In the genomic region with DNA sequence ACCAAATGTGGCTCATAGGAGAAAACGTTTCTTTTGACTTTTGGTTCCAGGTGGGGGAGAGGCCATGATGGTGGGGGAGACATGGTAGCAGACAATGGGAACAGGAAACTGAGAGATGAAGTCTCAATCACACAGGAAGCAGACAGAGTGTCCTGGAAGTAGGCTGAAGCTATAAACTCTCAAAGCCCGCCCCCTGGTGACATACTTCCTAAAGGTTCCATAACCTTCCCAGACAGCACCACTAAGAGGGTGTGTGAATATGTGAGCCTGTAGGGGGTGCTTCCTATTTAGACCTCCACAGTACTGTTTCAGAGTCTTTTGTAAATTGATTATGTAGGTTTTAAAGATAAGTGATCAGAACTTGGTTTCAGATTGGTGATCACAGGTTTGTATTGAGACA, we compare ENCODE assay signal across 27 mouse cellular contexts.
A peak's percentile ranks its signal among the peaks of the same experiment; 100 is the strongest.
DNase-seq lines count a peak whose midpoint lies in the region; TF ChIP-seq lines count a peak whose summit lies in the region.
"Had no signal": no experiment of that assay in that cellular context is flagged by ENCODE, and none has a peak within 500 bp of the region (broad histone marks: within the 10 kb centered on the region; RNA-seq: fewer than 3 reads in every experiment).

No protein-coding gene starts in this region.

- 86% methylated on average over 2 of the region's 2 CpGs for WGBS in thymus, adult 2 months

- peak; percentile 14 for DNase-seq in adrenal gland, postnatal 14 days
- DNase-seq in adrenal gland, adult 2 months = no peak
- DNase-seq in thymus, postnatal 0 days (ENCODE audit: low spot score) = peak; percentile 7
- no peak for DNase-seq in thymus, adult 2 months
- DNase-seq in ES-CJ7 (ENCODE audit: low read depth, low spot score) = peak; percentile 40
- peak; percentile 40 for DNase-seq in R1 (ENCODE audit: low read depth, low spot score)
- DNase-seq in cerebellum, adult 9-10 months = no peak
- no peak for DNase-seq in spleen, postnatal 10 days (ENCODE audit: low spot score in 2 of 2)
- DNase-seq: adrenal gland, postnatal 10 days; cerebellum, adult 11 months; cerebellum, postnatal 36 days; embryo, embryonic 11 days; gastrocnemius, adult 2 months; kidney, adult 11 months; layer of hippocampus, adult 9-11 months; left cerebral cortex, postnatal 4 days had no signal

- H3K27me3 ChIP-seq in thymus, adult 2 months (ENCODE audit: control insufficient read depth, insufficient read depth, low read length) = no peaks in the 10 kb centered on the region
- H3K27me3 ChIP-seq: embryonic facial prominence, embryonic 13.5 days; forebrain, embryonic 13.5 days; hindbrain, embryonic 13.5 days; kidney, embryonic 15.5 days; limb, embryonic 15.5 days; liver, embryonic 15.5 days; midbrain, embryonic 15.5 days; neural tube, embryonic 12.5 days had no signal

- H3K27ac ChIP-seq in thymus, adult 2 months (ENCODE audit: control insufficient read depth, insufficient read depth, low read length) = no peak overlapping the region
- H3K27ac ChIP-seq: embryonic facial prominence, embryonic 13.5 days; forebrain, embryonic 13.5 days; gastrocnemius, adult 2 months; hindbrain, embryonic 13.5 days; kidney, embryonic 15.5 days; left cerebral cortex, adult 2 months; limb, embryonic 15.5 days; liver, embryonic 15.5 days; macrophage; midbrain, embryonic 15.5 days; neural tube, embryonic 12.5 days had no signal

- TF ChIP-seq POLR2A in thymus, adult 2 months (IDR thresholded peaks at IDR 0.05; ENCODE audit: control insufficient read depth, extremely low read depth, insufficient read depth, low read length, poor library complexity) = no peak

- no peaks in the 10 kb centered on the region for H3K4me1 ChIP-seq in thymus, adult 2 months (replicated peaks; ENCODE audit: control insufficient read depth, insufficient read depth, low read length)
- H3K4me1 ChIP-seq: embryonic facial prominence, embryonic 13.5 days; forebrain, embryonic 13.5 days; hindbrain, embryonic 13.5 days; kidney, embryonic 15.5 days; limb, embryonic 15.5 days; liver, embryonic 15.5 days; midbrain, embryonic 15.5 days; neural tube, embryonic 12.5 days had no signal

- H3K36me3 ChIP-seq in thymus, adult 2 months (ENCODE audit: control insufficient read depth, insufficient read depth, low read length) = no peaks in the 10 kb centered on the region
- H3K36me3 ChIP-seq: embryonic facial prominence, embryonic 13.5 days; hindbrain, embryonic 13.5 days; kidney, embryonic 15.5 days; limb, embryonic 15.5 days; liver, embryonic 15.5 days; midbrain, embryonic 15.5 days; neural tube, embryonic 12.5 days had no signal

- no peak for TF ChIP-seq CTCF in thymus, adult 2 months (IDR thresholded peaks at IDR 0.05; ENCODE audit: borderline replicate concordance, control insufficient read depth, extremely low read depth, insufficient read depth, low read length, poor library complexity)

- no peak overlapping the region for H3K4me3 ChIP-seq in thymus, adult 2 months (ENCODE audit: control insufficient read depth, insufficient read depth, low read length)
- H3K4me3 ChIP-seq: embryonic facial prominence, embryonic 13.5 days; erythroblast, embryonic 14.5 days; forebrain, embryonic 13.5 days; gastrocnemius, adult 2 months; hindbrain, embryonic 13.5 days; kidney, embryonic 15.5 days; left cerebral cortex, adult 2 months; limb, embryonic 15.5 days; liver, embryonic 15.5 days; midbrain, embryonic 15.5 days; neural tube, embryonic 12.5 days had no signal

Comparison
In these comparisons a context has a peak if more than half of its experiments do, and no peak if none do; other contexts are left out.
1. DNase-seq: peak in adrenal gland, postnatal 14 days (single experiment), thymus, postnatal 0 days (single experiment), ES-CJ7 (single experiment) and R1 (single experiment); none in adrenal gland, adult 2 months (single experiment), thymus, adult 2 months (single experiment), cerebellum, adult 9-10 months (single experiment) and spleen, postnatal 10 days (0 of 2).